Comparison of ENCODE assay signal across 11 mouse cellular contexts in the genomic region with DNA sequence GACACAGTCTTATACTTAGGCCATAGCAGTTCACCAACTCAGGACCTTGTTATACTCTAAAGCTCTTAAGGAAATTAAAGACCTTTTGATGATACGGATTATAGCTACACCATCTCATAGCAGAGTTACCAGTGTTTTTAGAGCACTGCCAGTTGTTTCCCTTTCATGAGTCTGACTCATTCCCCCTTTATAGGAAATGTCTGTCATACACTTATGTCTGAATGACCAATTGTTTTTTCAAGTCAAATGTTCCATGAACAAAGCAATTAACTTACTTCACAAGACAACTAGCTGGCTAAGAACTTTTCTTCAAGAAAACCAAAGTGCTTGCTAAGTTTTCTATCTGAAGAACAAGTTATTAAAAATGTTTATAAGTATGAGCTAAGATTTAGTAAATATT. TPM values are rescaled to one million over a fixed set of nuclear protein-coding genes. Genes with fewer than 3 reads are reported as not detected.
A peak's percentile ranks its signal among the peaks of the same experiment; 100 is the strongest.
DNase-seq lines count a peak whose midpoint lies in the region; ATAC-seq and TF ChIP-seq lines count a peak whose summit lies in the region.
"Had no signal": no experiment of that assay in that cellular context is flagged by ENCODE, and none has a peak within 500 bp of the region (broad histone marks: within the 10 kb centered on the region; RNA-seq: fewer than 3 reads in every experiment).

No protein-coding gene starts in this region.

- no peak overlapping the region for H3K27ac ChIP-seq in heart, embryonic 10.5 days
- H3K27ac ChIP-seq in limb, embryonic 15.5 days = no peak overlapping the region
- H3K27ac ChIP-seq in limb, embryonic 10.5 days = no peak overlapping the region
- H3K27ac ChIP-seq: midbrain, embryonic 15.5 days had no signal

- H3K4me2 ChIP-seq in limb, embryonic 15.5 days = peak overlapping the region; percentile 51; the same call in 1 of the 2 replicates
- H3K4me2 ChIP-seq in myocyte (ENCODE audit: low read depth) = peak overlapping the region; percentile 37

- peaks cover 16% of the 10 kb centered on the region for H3K36me3 ChIP-seq in heart, embryonic 10.5 days
- H3K36me3 ChIP-seq in limb, embryonic 15.5 days = peaks cover 17% of the 10 kb centered on the region
- peaks cover 35% of the 10 kb centered on the region for H3K36me3 ChIP-seq in limb, embryonic 10.5 days
- H3K36me3 ChIP-seq in myocyte (ENCODE audit: control insufficient read depth, insufficient read depth) = peaks cover 27% of the 10 kb centered on the region

- WGBS in heart, embryonic 10.5 days = 85% methylated on average over 1 of the region's 1 CpGs
- 70% methylated on average over 1 of the region's 1 CpGs for WGBS in limb, embryonic 15.5 days
- 98% methylated on average over 1 of the region's 1 CpGs for WGBS in limb, embryonic 10.5 days

- H3K9me3 ChIP-seq in heart, embryonic 10.5 days = no peaks in the 10 kb centered on the region
- H3K9me3 ChIP-seq in limb, embryonic 15.5 days = no peaks in the 10 kb centered on the region
- H3K9me3 ChIP-seq in limb, embryonic 10.5 days (replicated peaks) = no peaks in the 10 kb centered on the region
- H3K9me3 ChIP-seq: limb, embryonic 13.5 days; midbrain, embryonic 15.5 days had no signal

- intact Hi-C loops in left cerebral cortex, postnatal 36 days (cut with DNase I) = loop anchor here (5.0 to 10.0 kb wide), 3 partner anchors 42 to 445 kb away; partner anchors contain the start of genes Parm1 and Uso1

- peaks cover 23% of the 10 kb centered on the region for H3K4me1 ChIP-seq in heart, embryonic 10.5 days
- peaks cover 21% of the 10 kb centered on the region for H3K4me1 ChIP-seq in limb, embryonic 15.5 days
- H3K4me1 ChIP-seq in limb, embryonic 10.5 days = peaks cover 21% of the 10 kb centered on the region

- H3ac ChIP-seq in myocyte (ENCODE audit: control insufficient read depth, insufficient read length) = no peak overlapping the region

- peak overlapping the region; percentile 81 for H3K4me3 ChIP-seq in heart, embryonic 10.5 days
- no peak overlapping the region; the same call in 1 of the 2 replicates for H3K4me3 ChIP-seq in limb, embryonic 15.5 days
- no peak overlapping the region for H3K4me3 ChIP-seq in limb, embryonic 10.5 days
- peak overlapping the region; percentile 81 for H3K4me3 ChIP-seq in myocyte
- H3K4me3 ChIP-seq: midbrain, embryonic 15.5 days had no signal

- no peak for ATAC-seq in limb, embryonic 15.5 days (ENCODE audit: insufficient number of reproducible peaks, low FRiP score, low TSS enrichment, low read depth)
- ATAC-seq in frontal cortex, adult (ENCODE audit: low TSS enrichment) = no peak
- ATAC-seq: forebrain, postnatal 0 days; midbrain, embryonic 15.5 days had no signal

- H3K79me2 ChIP-seq in myocyte (ENCODE audit: control insufficient read depth, insufficient read depth) = peaks cover 43% of the 10 kb centered on the region

- H3K9ac ChIP-seq in limb, embryonic 15.5 days = no peak overlapping the region
- H3K9ac ChIP-seq: forebrain, postnatal 0 days had no signal

- H3K27me3 ChIP-seq in heart, embryonic 10.5 days (ENCODE audit: insufficient read depth, poor library complexity, severe bottlenecking) = no peaks in the 10 kb centered on the region
- no peaks in the 10 kb centered on the region for H3K27me3 ChIP-seq in limb, embryonic 15.5 days
- no peaks in the 10 kb centered on the region for H3K27me3 ChIP-seq in limb, embryonic 10.5 days (ENCODE audit: low read depth, poor library complexity, severe bottlenecking)
- H3K27me3 ChIP-seq in myocyte (ENCODE audit: control insufficient read depth, insufficient read depth, insufficient read length) = no peaks in the 10 kb centered on the region
- H3K27me3 ChIP-seq: limb, embryonic 13.5 days; midbrain, embryonic 15.5 days had no signal

- no peak for TF ChIP-seq POLR2A in myocyte (IDR thresholded peaks at IDR 0.05; ENCODE audit: insufficient read length, low read depth)

- no peak for DNase-seq in heart, embryonic 10.5 days (ENCODE audit: low spot score)
- no peak for DNase-seq in heart, postnatal 4 days
- no peak for DNase-seq in limb, embryonic 10.5 days (ENCODE audit: low spot score)
- DNase-seq in NIH3T3 (ENCODE audit: low read depth) = peak; percentile 44
- no peak for DNase-seq in left cerebral cortex, postnatal 36 days (ENCODE audit: low spot score in 2 of 2)

TF ChIP-seq in myocyte, 11 proteins besides CTCF, POLR2A, EP300 and RAD21:
- no peak for TF ChIP-seq E2F4 (IDR thresholded peaks at IDR 0.05; ENCODE audit: insufficient read depth)
- no peak for TF ChIP-seq CEBPB (IDR thresholded peaks at IDR 0.05; ENCODE audit: insufficient read depth, poor library complexity, severe bottlenecking)
- no peak for TF ChIP-seq SRF (IDR thresholded peaks at IDR 0.05; ENCODE audit: control insufficient read depth, insufficient read length, low read depth)
- TF ChIP-seq USF1 (IDR thresholded peaks at IDR 0.05; ENCODE audit: low read depth) = no peak
- TF ChIP-seq TCF12 (IDR thresholded peaks at IDR 0.05; ENCODE audit: insufficient read depth, poor library complexity, severe bottlenecking) = no peak
- TF ChIP-seq TCF3 (IDR thresholded peaks at IDR 0.05; ENCODE audit: insufficient read length, low read depth) = no peak
- TF ChIP-seq POLR2AphosphoS2 (IDR thresholded peaks at IDR 0.05; ENCODE audit: insufficient read length, low read depth) = no peak
- TF ChIP-seq REST (IDR thresholded peaks at IDR 0.05; ENCODE audit: insufficient read depth, insufficient read length) = no peak
- no peak for TF ChIP-seq MAX (IDR thresholded peaks at IDR 0.05; ENCODE audit: low read depth)
- TF ChIP-seq MYOD1 (IDR thresholded peaks at IDR 0.05; ENCODE audit: control insufficient read depth in 1 of 3, insufficient read length in 2 of 3, low read depth in 2 of 3) = no peak
- TF ChIP-seq MYOG (IDR thresholded peaks at IDR 0.05; ENCODE audit: control insufficient read depth in 1 of 3, insufficient read depth in 1 of 3, insufficient read length in 2 of 3, low read depth in 2 of 3) = no peak
TF ChIP-seq in myocyte: peak in this region for 0.

RNA-seq across cellular contexts. Expression of gene Rchy1, which starts 2.9 kb away (rescaled TPM):
- polyA plus RNA-seq in heart, embryonic 10.5 days (2016; fragmentation: Nextera tagmentation; extraction: Ambion mirVana) = 56.7 and 60.1 TPM in 2 replicates
- total RNA-seq in heart, postnatal 4 days (2021) = 10 to 100 TPM; 42.7 to 43.8 TPM
- polyA plus RNA-seq in limb, embryonic 15.5 days (2015; fragmentation: Nextera tagmentation; extraction: Ambion mirVana) = 78.8 and 82.2 TPM in 2 replicates
- 58.0 and 66.0 TPM in 2 replicates for polyA plus RNA-seq in limb, embryonic 10.5 days (2016; fragmentation: Nextera tagmentation; extraction: Ambion mirVana)
- 29.8 TPM for polyA plus RNA-seq in myocyte (2012; fragmentation: generic; extraction: Trizol)
- total RNA-seq in left cerebral cortex, postnatal 36 days (2021) = 10 to 100 TPM; 30.1 to 38.1 TPM

RNA-seq across cellular contexts. Expression of gene Odaph, which starts 27.3 kb away (rescaled TPM):
- polyA plus RNA-seq in heart, embryonic 10.5 days (2016; fragmentation: Nextera tagmentation; extraction: Ambion mirVana) = not detected in 2 replicates
- not detected for total RNA-seq in heart, postnatal 4 days (2021)
- 0.20 TPM in 1 of 2 replicates, not detected in the other for polyA plus RNA-seq in limb, embryonic 15.5 days (2015; fragmentation: Nextera tagmentation; extraction: Ambion mirVana)
- polyA plus RNA-seq in limb, embryonic 10.5 days (2016; fragmentation: Nextera tagmentation; extraction: Ambion mirVana) = not detected in 2 replicates
- not detected for polyA plus RNA-seq in myocyte (2012; fragmentation: generic; extraction: Trizol)
- not detected for total RNA-seq in left cerebral cortex, postnatal 36 days (2021)
- polyA plus RNA-seq: limb, embryonic 13.5 days; midbrain, embryonic 15.5 days had no signal

Comparison
In these comparisons a context has a peak if more than half of its experiments do, and no peak if none do; other contexts are left out.
1. H3K4me3 ChIP-seq: peak in heart, embryonic 10.5 days (single experiment) and myocyte (single experiment); none in limb, embryonic 15.5 days (single experiment) and limb, embryonic 10.5 days (single experiment).